Mouse (Mus musculus) stomach, postnatal 0 days (tissue): Measurements from ENCODE around the gene Cacna1s. TPM values are rescaled to one million over a fixed set of nuclear protein-coding genes. Genes with fewer than 3 reads are reported as not detected.
A peak's percentile ranks its signal among the peaks of the same experiment; 100 is the strongest.

Experiments used
- ATAC-seq: fragments of 200-750 bp; cut with Nextera tagmentation; 2 replicates; pipeline ENCODE4 v1.8.0; 2017; ENCODE audit not compliant: low FRiP score, low TSS enrichment
- DNase-seq: peaks from one replicate; pipeline ENCODE4 v3.0.0-alpha.2; 2016; ENCODE audit warnings: low spot score
- H3K27ac ChIP-seq: fragments of 300-500 bp; sonication (generic); replicated peaks from 2 replicates; pipeline ENCODE4 v1.5.1; 2014; ENCODE audit warnings: mild to moderate bottlenecking, control low read depth
- H3K27me3 ChIP-seq: fragments of 300-500 bp; sonication (generic); 2 replicates; pipeline ENCODE4 v1.6.1; 2014; ENCODE audit warnings: low read length; ENCODE audit not compliant: control insufficient read depth, insufficient read depth
- H3K36me3 ChIP-seq: fragments of 300-500 bp; sonication (generic); 2 replicates; pipeline ENCODE4 v1.6.1; 2014; ENCODE audit warnings: low read length, mixed read lengths; ENCODE audit not compliant: control insufficient read depth, insufficient read depth
- H3K4me1 ChIP-seq: fragments of 300-500 bp; sonication (generic); replicated peaks from 2 replicates; pipeline ENCODE4 v1.6.1; 2014; ENCODE audit warnings: antibody characterized with exemption; ENCODE audit not compliant: control insufficient read depth, insufficient read depth
- H3K4me2 ChIP-seq: fragments of 300-500 bp; sonication (generic); replicated peaks from 2 replicates; pipeline ENCODE4 v1.6.1; 2014; ENCODE audit warnings: low read depth, mild to moderate bottlenecking, control low read depth, moderate library complexity
- H3K4me3 ChIP-seq: fragments of 300-500 bp; sonication (generic); 2 replicates; pipeline ENCODE4 v1.5.1; 2014; ENCODE audit warnings: low read depth, low read length, control low read depth
- H3K9ac ChIP-seq: fragments of 300-500 bp; sonication (generic); 2 replicates; pipeline ENCODE4 v1.6.1; 2014; ENCODE audit warnings: mild to moderate bottlenecking, low read length, control low read depth, mixed read lengths
- H3K9me3 ChIP-seq: fragments of 300-500 bp; sonication (generic); 2 replicates; pipeline ENCODE4 v1.6.1; 2016; ENCODE audit warnings: low read length; ENCODE audit not compliant: control insufficient read depth
- CTCF ChIP-seq: IDR thresholded peaks from 2 replicates; pipeline ENCODE4 v1.5.1; 2016; ENCODE audit warnings: antibody characterized with exemption, low read depth, mild to moderate bottlenecking, moderate library complexity
- EP300 ChIP-seq: optimal IDR thresholded peaks from 2 replicates; pipeline ENCODE3; 2016; ENCODE audit warnings: antibody characterized with exemption
- WGBS: fragments of 180-500 bp; shearing (Covaris S2); extraction: QIAGEN DNeasy Blood & Tissue Kit; methylation state at CpG from one replicate; pipeline ENCODE4 v1.1.7; 2014; 5-methylcytosine and 5-hydroxymethylcytosine counted together
- polyA plus RNA-seq: library from polyadenylated mRNA; unstranded; fragments of >200 nt; fragmentation: Nextera tagmentation; extraction: Ambion mirVana; gene quantifications from 2 replicates; pipeline ENCODE4 v1.2.1, GENCODE M21; 2015

Cacna1s gene
- polyA plus RNA-seq, 1 experiment from 2014 or later, result not detected

GRCm38 (mm10) chr1:136130107-136130506 lies 77.6 kb downstream of the Cacna1s start:
- no peaks in the 10 kb centered on the region for H3K9me3 ChIP-seq
- TF ChIP-seq EP300 (no peak), CTCF (no peak)
- H3K4me2 ChIP-seq, result no peak overlapping the region
- H3K9ac ChIP-seq, result no peak overlapping the region
- DNase-seq, result no peak
- no peaks in the 10 kb centered on the region for H3K36me3 ChIP-seq
- H3K4me1 ChIP-seq, result 0 out of 2 replicates have a peak, but pooled peaks cover 11% of the 10 kb centered on the region
- no peak for ATAC-seq
- H3K27ac ChIP-seq, result no peak overlapping the region
- H3K27me3 ChIP-seq, result no peaks in the 10 kb centered on the region
- WGBS, result 51% methylated on average over 3 of the region's 3 CpGs
- no peak overlapping the region for H3K4me3 ChIP-seq

- Histone ChIP-seq H3K27ac (no peak within 1 kb of the TSS), H3K4me1 (0 out of 2 replicates have a peak, but pooled peaks cover 11% of the 10 kb centered on the region)
- peak; percentile 91 for DNase-seq
Observed at GRCm38 (mm10) chr1:136130951-136131558, 78.5 kb downstream of the Cacna1s start, which contains the start of gene Kif21b. TSS of gene Kif21b (plus strand) at chr1:136131389.

GRCm38 (mm10) chr1:136131603-136132291 lies 79.2 kb downstream of the Cacna1s start:
- peaks cover 13% of the 10 kb centered on the region; the same call in 1 of the 2 replicates for H3K4me1 ChIP-seq
- H3K27ac ChIP-seq, result no peak overlapping the region
- no peaks in the 10 kb centered on the region for H3K9me3 ChIP-seq
- H3K9ac ChIP-seq, result peak overlapping the region; percentile 74
- peak overlapping the region; percentile 100 for H3K4me2 ChIP-seq
- no peak for TF ChIP-seq EP300
- TF ChIP-seq CTCF, result no peak
- DNase-seq (no peak), ATAC-seq (0 out of 2 replicates have a peak, but pooled peaks have one; percentile 0)
- H3K36me3 ChIP-seq, result no peaks in the 10 kb centered on the region
- H3K4me3 ChIP-seq, result peak overlapping the region; percentile 68
- no peaks in the 10 kb centered on the region for H3K27me3 ChIP-seq
- 3% methylated on average over 43 of the region's 43 CpGs for WGBS

More at GRCm38 (mm10) chr1:136130951-136131558, 78.5 kb downstream of the Cacna1s start, which contains the start of gene Kif21b:
- peak; percentile 76 for ATAC-seq
- 1% methylated on average over 37 of the region's 42 CpGs for WGBS
- Histone ChIP-seq H3K4me2 (peak within 1 kb of the TSS; percentile 100), H3K9me3 (no peaks in the 10 kb centered on the region), H3K9ac (peak within 1 kb of the TSS; percentile 74), H3K4me3 (peak within 1 kb of the TSS; percentile 68), H3K36me3 (no peaks in the 10 kb centered on the region), H3K27me3 (no peaks in the 10 kb centered on the region)
- no peak for TF ChIP-seq EP300
- TF ChIP-seq CTCF, result no peak

- no peak overlapping the region for H3K4me3 ChIP-seq
- H3K9ac ChIP-seq, result no peak overlapping the region
- TF ChIP-seq CTCF, result no peak
- no peak for TF ChIP-seq EP300
- H3K27ac ChIP-seq, result no peak overlapping the region
- DNase-seq, result no peak
- H3K9me3 ChIP-seq, result no peaks in the 10 kb centered on the region
- peaks cover 17% of the 10 kb centered on the region for H3K4me1 ChIP-seq
- H3K36me3 ChIP-seq, result no peaks in the 10 kb centered on the region
- 60% methylated on average over 10 of the region's 10 CpGs for WGBS
- H3K27me3 ChIP-seq, result no peaks in the 10 kb centered on the region
- peak overlapping the region; percentile 100 for H3K4me2 ChIP-seq
- no peak for ATAC-seq
Observed at GRCm38 (mm10) chr1:136132386-136133201, 80.0 kb downstream of the Cacna1s start.

- no peaks in the 10 kb centered on the region for H3K27me3 ChIP-seq
- no peak overlapping the region for H3K9ac ChIP-seq
- H3K4me3 ChIP-seq, result no peak overlapping the region
- ATAC-seq (no peak), DNase-seq (no peak)
- H3K4me1 ChIP-seq, result peaks cover 17% of the 10 kb centered on the region
- H3K36me3 ChIP-seq, result no peaks in the 10 kb centered on the region
- H3K9me3 ChIP-seq, result no peaks in the 10 kb centered on the region
- H3K4me2 ChIP-seq, result no peak overlapping the region
- no peak overlapping the region for H3K27ac ChIP-seq
- no peak for TF ChIP-seq CTCF
- TF ChIP-seq EP300, result no peak
- 62% methylated on average over 13 of the region's 13 CpGs for WGBS
Observed at GRCm38 (mm10) chr1:136133570-136134240, 81.2 kb downstream of the Cacna1s start.
